ENCODE assay signal across 8 mouse cellular contexts in genomic region chr3:28175997-28176967, GRCm38 (mm10).
DNase-seq lines count a peak whose midpoint lies in the region; ATAC-seq lines count a peak whose summit lies in the region.

No protein-coding gene starts in this region.

- H3K9ac ChIP-seq in neural tube, embryonic 12.5 days, result no peak overlapping the region

- no peak overlapping the region for H3K27ac ChIP-seq in neural tube, embryonic 12.5 days

- no peaks in the 10 kb centered on the region for H3K36me3 ChIP-seq in neural tube, embryonic 12.5 days

- no peak overlapping the region for H3K4me3 ChIP-seq in neural tube, embryonic 12.5 days

- peaks cover 4% of the 10 kb centered on the region; the same call in 1 of the 2 replicates for H3K27me3 ChIP-seq in neural tube, embryonic 12.5 days (replicated peaks)

- WGBS in neural tube, embryonic 12.5 days, result 10% methylated on average over 21 of the region's 21 CpGs

- peak overlapping the region; percentile 51 for H3K4me2 ChIP-seq in neural tube, embryonic 12.5 days (replicated peaks)

- peak; percentile 98 for ATAC-seq in neural tube, embryonic 12.5 days (ENCODE audit: low FRiP score, low read depth)
- ATAC-seq in activated CD4-positive, CD25-positive, alpha-beta regulatory T cell, adult 4 months, result no peak

- DNase-seq in gastrocnemius, postnatal 25 days, result peak; percentile 27
- DNase-seq in gastrocnemius, adult 18-20 months (ENCODE audit: low spot score), result no peak
- DNase-seq in cerebellum, adult 9-10 months, result peak; percentile 81
- DNase-seq in frontal cortex, postnatal 10 days (ENCODE audit: low spot score in 2 of 2), result peak; percentile 86 to 90
- peak; percentile 83 to 88 for DNase-seq in layer of hippocampus, postnatal 36 days
- DNase-seq in gastrocnemius, adult 8-10 months (ENCODE audit: low spot score in 2 of 2), result no peak

- H3K9me3 ChIP-seq in neural tube, embryonic 12.5 days, result no peaks in the 10 kb centered on the region

- H3K4me1 ChIP-seq in neural tube, embryonic 12.5 days, result peaks cover 17% of the 10 kb centered on the region

Comparison
In these comparisons a context has a peak if more than half of its experiments do, and no peak if none do; other contexts are left out.
1. DNase-seq: peak in gastrocnemius, postnatal 25 days (single experiment), cerebellum, adult 9-10 months (single experiment), frontal cortex, postnatal 10 days (2 of 2) and layer of hippocampus, postnatal 36 days (2 of 2); none in gastrocnemius, adult 18-20 months (single experiment) and gastrocnemius, adult 8-10 months (0 of 2).